Mouse (Mus musculus) liver, adult 2 months (tissue): ENCODE results near the gene Ppp1r14d.

Experiments
- CTCF ChIP-seq: fragments of 200-500 bp; IDR thresholded peaks from 2 replicates; pipeline ENCODE4 v1.5.1; 2011; ENCODE audit warnings: low read depth, low read length, control low read depth
- POLR2A ChIP-seq: fragments of 200-500 bp; IDR thresholded peaks from 2 replicates; pipeline ENCODE4 v1.6.1; 2011; ENCODE audit warnings: low read length, control low read depth; ENCODE audit not compliant: insufficient read depth; ENCODE audit errors: extremely low read depth

DNA sequence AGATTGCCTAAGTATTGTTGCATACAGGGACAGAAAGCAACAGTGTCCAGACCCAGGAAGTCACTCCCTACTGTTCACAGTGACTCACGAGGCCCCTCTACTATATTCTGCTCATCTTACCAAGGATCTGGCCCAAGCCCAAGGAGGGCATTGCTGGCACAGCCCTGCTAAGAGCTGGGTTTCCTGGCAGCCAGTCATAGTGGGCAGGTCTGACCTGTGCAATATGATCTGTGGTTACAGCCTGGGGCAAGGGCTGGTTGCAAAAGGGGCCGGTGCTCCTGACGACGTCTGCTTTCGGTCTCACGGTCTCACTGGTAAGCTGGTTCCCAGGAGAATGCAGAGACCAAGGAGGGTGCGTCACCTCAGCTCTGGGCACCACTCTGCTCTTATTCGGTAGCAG, 33.3 kb upstream of the Ppp1r14d start:
- TF ChIP-seq CTCF (no peak), POLR2A (no peak)
